ENCODE assay signal across 29 mouse cellular contexts in genomic region chr12:79372697-79373096, GRCm38 (mm10).
DNase-seq lines count a peak whose midpoint lies in the region; ATAC-seq and TF ChIP-seq lines count a peak whose summit lies in the region.
"Had no signal": no experiment of that assay in that cellular context is flagged by ENCODE, and none has a peak within 500 bp of the region (broad histone marks: within the 10 kb centered on the region; RNA-seq: fewer than 3 reads in every experiment).

No protein-coding gene starts in this region.

- peak; percentile 66 for DNase-seq in liver, adult 2 months (ENCODE audit: extremely low read depth, low read depth, low spot score)
- peak; percentile 93 for DNase-seq in lung, postnatal 0 days (ENCODE audit: low spot score)
- DNase-seq in lung, postnatal 25 days (ENCODE audit: low spot score) = no peak
- peak; percentile 75 for DNase-seq in adipocyte (ENCODE audit: low spot score)
- no peak for DNase-seq in urinary bladder, adult 18-20 months (ENCODE audit: low spot score in 2 of 2)
- DNase-seq: adrenal gland, postnatal 25 days; cerebellum, adult 2 months; cerebellum, postnatal 14 days; forebrain, postnatal 0 days; heart, postnatal 10 days; kidney, adult 9 months; kidney, postnatal 10 days; layer of hippocampus, adult 9-11 months; right cerebral cortex, postnatal 4 days; thymus, adult 2 months; thymus, postnatal 4 days had no signal

- H3K79me2 ChIP-seq in liver, adult 2 months (ENCODE audit: control insufficient read depth, insufficient read depth, low read length) = no peaks in the 10 kb centered on the region

- H3K36me3 ChIP-seq in liver, adult 2 months (ENCODE audit: control insufficient read depth, insufficient read depth, low read length) = no peaks in the 10 kb centered on the region
- no peaks in the 10 kb centered on the region for H3K36me3 ChIP-seq in liver, embryonic 12.5 days
- H3K36me3 ChIP-seq in lung, postnatal 0 days (ENCODE audit: insufficient read depth, low read length) = no peaks in the 10 kb centered on the region
- no peaks in the 10 kb centered on the region for H3K36me3 ChIP-seq in limb, embryonic 15.5 days
- H3K36me3 ChIP-seq: forebrain, embryonic 12.5 days; heart, embryonic 13.5 days; midbrain, embryonic 12.5 days; neural tube, embryonic 13.5 days had no signal

- no peak overlapping the region for H3K4me2 ChIP-seq in liver, embryonic 12.5 days
- H3K4me2 ChIP-seq in lung, postnatal 0 days (replicated peaks; ENCODE audit: low read depth, low read length) = no peak overlapping the region
- no peak overlapping the region for H3K4me2 ChIP-seq in limb, embryonic 15.5 days
- H3K4me2 ChIP-seq: forebrain, embryonic 12.5 days; heart, embryonic 13.5 days; hindbrain, embryonic 14.5 days; midbrain, embryonic 12.5 days; neural tube, embryonic 13.5 days had no signal

- H3K27ac ChIP-seq in liver, adult 2 months (replicated peaks; ENCODE audit: insufficient read depth, low read depth, low read length) = no peak overlapping the region
- no peak overlapping the region for H3K27ac ChIP-seq in liver, embryonic 12.5 days
- H3K27ac ChIP-seq in lung, postnatal 0 days (ENCODE audit: low read length) = 0 out of 2 replicates have a peak overlapping the region, but pooled peaks have one; percentile 43
- 0 out of 2 replicates have a peak overlapping the region, but pooled peaks have one; percentile 22 for H3K27ac ChIP-seq in limb, embryonic 15.5 days
- H3K27ac ChIP-seq: forebrain, embryonic 12.5 days; heart, embryonic 13.5 days; hindbrain, embryonic 14.5 days; midbrain, embryonic 12.5 days; neural tube, embryonic 13.5 days had no signal

- H3K9me3 ChIP-seq in liver, embryonic 12.5 days (replicated peaks) = no peaks in the 10 kb centered on the region
- no peaks in the 10 kb centered on the region for H3K9me3 ChIP-seq in lung, postnatal 0 days (ENCODE audit: low read length)
- H3K9me3 ChIP-seq in limb, embryonic 15.5 days = no peaks in the 10 kb centered on the region
- H3K9me3 ChIP-seq: forebrain, embryonic 12.5 days; heart, embryonic 13.5 days; midbrain, embryonic 12.5 days; neural tube, embryonic 13.5 days had no signal

- TF ChIP-seq CTCF in liver, adult 2 months (IDR thresholded peaks at IDR 0.05; ENCODE audit: low read depth, low read length) = no peak
- TF ChIP-seq CTCF in lung, postnatal 0 days (IDR thresholded peaks at IDR 0.05) = no peak

- no peaks in the 10 kb centered on the region for H3K27me3 ChIP-seq in liver, adult 2 months (ENCODE audit: control insufficient read depth, insufficient read depth, low read length)
- no peaks in the 10 kb centered on the region for H3K27me3 ChIP-seq in liver, embryonic 12.5 days (replicated peaks)
- no peaks in the 10 kb centered on the region for H3K27me3 ChIP-seq in lung, postnatal 0 days (replicated peaks; ENCODE audit: insufficient read depth, low read length)
- no peaks in the 10 kb centered on the region for H3K27me3 ChIP-seq in limb, embryonic 15.5 days
- H3K27me3 ChIP-seq: CH12.LX; forebrain, embryonic 12.5 days; heart, embryonic 13.5 days; megakaryocyte, embryonic 14.5 days; midbrain, embryonic 12.5 days; neural tube, embryonic 13.5 days had no signal

- TF ChIP-seq POLR2A in liver, adult 2 months (IDR thresholded peaks at IDR 0.05; ENCODE audit: extremely low read depth, insufficient read depth, low read length) = no peak

- H3K4me1 ChIP-seq in liver, adult 2 months (ENCODE audit: control insufficient read depth, insufficient read depth, low read length) = peaks cover 4% of the 10 kb centered on the region; the same call in 1 of the 2 replicates
- no peaks in the 10 kb centered on the region for H3K4me1 ChIP-seq in liver, embryonic 12.5 days
- peaks cover 4% of the 10 kb centered on the region; the same call in 1 of the 2 replicates for H3K4me1 ChIP-seq in lung, postnatal 0 days (ENCODE audit: insufficient read depth, low read depth, low read length)
- H3K4me1 ChIP-seq in limb, embryonic 15.5 days = peaks cover 8% of the 10 kb centered on the region; the same call in 1 of the 2 replicates
- H3K4me1 ChIP-seq: forebrain, embryonic 12.5 days; midbrain, embryonic 12.5 days; neural tube, embryonic 13.5 days had no signal

- H3K9ac ChIP-seq in liver, adult 2 months (ENCODE audit: low read depth, low read length) = no peak overlapping the region
- H3K9ac ChIP-seq in liver, embryonic 12.5 days = no peak overlapping the region
- no peak overlapping the region for H3K9ac ChIP-seq in lung, postnatal 0 days (replicated peaks; ENCODE audit: low read depth)
- no peak overlapping the region for H3K9ac ChIP-seq in limb, embryonic 15.5 days
- H3K9ac ChIP-seq: forebrain, embryonic 12.5 days; forebrain, postnatal 0 days; heart, embryonic 13.5 days; hindbrain, embryonic 14.5 days; midbrain, embryonic 12.5 days; neural tube, embryonic 13.5 days had no signal

- 19% methylated on average over 5 of the region's 5 CpGs for WGBS in liver, adult 2 months
- WGBS in liver, embryonic 12.5 days (ENCODE audit: insufficient replicate concordance) = 58% methylated on average over 5 of the region's 5 CpGs
- WGBS in lung, postnatal 0 days = 31% methylated on average over 5 of the region's 5 CpGs
- 25% methylated on average over 5 of the region's 5 CpGs for WGBS in limb, embryonic 15.5 days

- H3K4me3 ChIP-seq in liver, adult 2 months (ENCODE audit: insufficient read depth, low read depth, low read length) = no peak overlapping the region
- H3K4me3 ChIP-seq in liver, embryonic 12.5 days = no peak overlapping the region
- H3K4me3 ChIP-seq in lung, postnatal 0 days (ENCODE audit: low read depth, low read length) = no peak overlapping the region
- H3K4me3 ChIP-seq in limb, embryonic 15.5 days = no peak overlapping the region
- H3K4me3 ChIP-seq: erythroblast, embryonic 14.5 days; forebrain, embryonic 12.5 days; heart, embryonic 13.5 days; megakaryocyte, embryonic 14.5 days; midbrain, embryonic 12.5 days; myocyte; neural tube, embryonic 13.5 days had no signal

- peak; percentile 64 for TF ChIP-seq EP300 in lung, postnatal 0 days (IDR thresholded peaks at IDR 0.05)

- no peak for ATAC-seq in liver, embryonic 12.5 days
- peak; percentile 77 for ATAC-seq in lung, postnatal 0 days
- no peak for ATAC-seq in limb, embryonic 15.5 days (ENCODE audit: insufficient number of reproducible peaks, low FRiP score, low TSS enrichment, low read depth)
- no peak for ATAC-seq in erythroid progenitor cell, adult 5-6 weeks (replicated peaks; ENCODE audit: low FRiP score, poor library complexity, severe bottlenecking)
- ATAC-seq: forebrain, postnatal 0 days; intestine, postnatal 0 days had no signal

Comparison
In these comparisons a context has a peak if more than half of its experiments do, and no peak if none do; other contexts are left out.
1. DNase-seq: peak in liver, adult 2 months (single experiment), lung, postnatal 0 days (single experiment) and adipocyte (single experiment); none in lung, postnatal 25 days (single experiment) and urinary bladder, adult 18-20 months (0 of 2).
2. H3K27ac ChIP-seq: peak in lung, postnatal 0 days (single experiment) and limb, embryonic 15.5 days (single experiment); none in liver, adult 2 months (single experiment) and liver, embryonic 12.5 days (single experiment).